Mouse (Mus musculus) lung, embryonic 15.5 days (tissue): Measurements from ENCODE around the gene Dlg2. TPM values are rescaled to one million over a fixed set of nuclear protein-coding genes. Genes with fewer than 3 reads are reported as not detected.

Experiments
- ATAC-seq: fragments of 200-750 bp; cut with Nextera tagmentation; 2 replicates; pipeline ENCODE4 v1.8.0; 2017; ENCODE audit warnings: moderate number of reproducible peaks, borderline replicate concordance; ENCODE audit not compliant: low FRiP score, low TSS enrichment; ENCODE audit errors: extremely low read depth
- H3K27ac ChIP-seq: fragments of 300-500 bp; sonication (generic); 2 replicates; pipeline ENCODE4 v1.5.1; 2015; ENCODE audit warnings: moderate library complexity, mild to moderate bottlenecking, inconsistent platforms
- H3K27me3 ChIP-seq: fragments of 300-500 bp; sonication (generic); 2 replicates; pipeline ENCODE4 v1.6.1; 2015; ENCODE audit warnings: inconsistent platforms
- H3K36me3 ChIP-seq: fragments of 300-500 bp; sonication (generic); 2 replicates; pipeline ENCODE4 v1.6.1; 2015; ENCODE audit warnings: inconsistent platforms
- H3K4me1 ChIP-seq: fragments of 300-500 bp; sonication (generic); 2 replicates; pipeline ENCODE4 v1.6.1; 2015; ENCODE audit warnings: inconsistent platforms
- H3K4me2 ChIP-seq: fragments of 300-500 bp; sonication (generic); 2 replicates; pipeline ENCODE4 v1.6.1; 2015; ENCODE audit warnings: inconsistent platforms, mild to moderate bottlenecking, moderate library complexity
- H3K4me3 ChIP-seq: fragments of 300-500 bp; sonication (generic); 2 replicates; pipeline ENCODE4 v1.5.1; 2015; ENCODE audit warnings: mild to moderate bottlenecking, inconsistent platforms
- H3K9ac ChIP-seq: fragments of 300-500 bp; sonication (generic); 2 replicates; pipeline ENCODE4 v1.6.1; 2015; ENCODE audit warnings: inconsistent platforms
- H3K9me3 ChIP-seq: fragments of 300-500 bp; sonication (generic); 2 replicates; pipeline ENCODE4 v1.6.1; 2016; ENCODE audit warnings: inconsistent platforms
- WGBS: fragments of 180-500 bp; shearing (Covaris S2); methylation state at CpG from one replicate; pipeline ENCODE4 v1.1.7; 2015; 5-methylcytosine and 5-hydroxymethylcytosine counted together
- polyA plus RNA-seq: library from polyadenylated mRNA; unstranded; fragments of >200 nt; fragmentation: Nextera tagmentation; extraction: Ambion mirVana; gene quantifications from 2 replicates; pipeline ENCODE4 v1.2.1, GENCODE M21; 2015

Gene Dlg2
- polyA plus RNA-seq, 1 experiment from 2014 or later, result 2.3 TPM

DNA sequence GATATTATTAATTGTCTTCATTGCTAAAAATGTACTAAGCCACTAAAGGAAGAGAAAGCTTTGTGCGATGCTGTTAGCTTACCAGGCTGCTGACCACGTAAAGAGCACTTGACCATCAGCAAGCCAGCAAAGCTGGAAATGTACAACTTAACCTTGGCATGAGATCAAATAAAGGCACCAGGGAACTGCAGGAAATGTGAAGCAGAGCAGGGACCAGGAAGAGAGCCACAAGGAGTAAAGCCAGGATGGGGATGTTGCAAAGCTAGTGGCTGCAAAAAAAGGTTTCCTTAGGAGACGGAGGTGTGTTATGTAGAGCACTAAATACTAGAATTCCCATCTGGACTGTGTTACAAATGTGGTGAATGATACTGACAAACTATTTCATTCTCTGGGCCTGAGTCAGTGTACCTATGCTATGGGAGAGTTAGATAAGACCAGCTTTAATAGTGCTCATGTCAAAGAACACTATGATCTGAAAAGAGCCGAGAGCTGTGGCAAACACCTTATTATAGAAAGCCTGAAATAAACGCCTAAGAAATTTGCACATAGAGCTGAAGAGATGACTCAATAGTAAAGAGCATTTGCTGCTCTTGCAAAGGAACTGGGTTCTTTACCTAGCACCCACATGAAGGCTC is 1638.9 kb downstream of the Dlg2 start:
- Histone ChIP-seq H3K27me3 (no peaks in the 10 kb centered on the region), H3K36me3 (no peaks in the 10 kb centered on the region), H3K9ac (no peak overlapping the region), H3K9me3 (no peaks in the 10 kb centered on the region), H3K4me2 (no peak overlapping the region), H3K27ac (no peak overlapping the region), H3K4me3 (no peak overlapping the region), H3K4me1 (no peaks in the 10 kb centered on the region)
- 69% methylated on average over 5 of the region's 5 CpGs for WGBS
- no peak for ATAC-seq

GRCm38 (mm10) chr7:92123276-92123675 is 1646.8 kb downstream of the Dlg2 start:
- no peak overlapping the region for H3K27ac ChIP-seq
- H3K4me3 ChIP-seq, result no peak overlapping the region
- no peaks in the 10 kb centered on the region for H3K27me3 ChIP-seq
- no peak overlapping the region for H3K4me2 ChIP-seq
- H3K9me3 ChIP-seq, result no peaks in the 10 kb centered on the region
- H3K36me3 ChIP-seq, result no peaks in the 10 kb centered on the region
- no peaks in the 10 kb centered on the region for H3K4me1 ChIP-seq
- no peak overlapping the region for H3K9ac ChIP-seq
- WGBS, result 58% methylated on average over 2 of the region's 2 CpGs
- ATAC-seq, result no peak

DNA sequence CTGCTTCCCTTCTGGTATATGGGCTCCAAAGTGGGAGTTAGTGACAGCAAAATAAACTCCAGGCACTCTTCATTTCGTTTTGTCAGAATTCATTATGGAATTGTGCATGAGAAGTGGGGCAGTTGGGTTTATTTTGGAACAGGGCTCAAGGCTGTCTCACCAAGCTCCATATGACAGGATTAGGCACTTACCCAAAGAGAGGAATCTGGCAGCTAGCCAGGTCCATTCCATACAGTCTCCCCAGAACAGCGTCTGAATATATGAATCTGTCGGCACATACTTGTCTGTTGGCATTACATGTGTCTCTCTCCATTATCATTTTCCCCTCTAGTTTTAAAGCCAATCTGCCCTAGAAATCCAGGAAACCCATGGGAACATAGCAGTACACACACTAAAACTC is 1649.4 kb downstream of the Dlg2 start:
- H3K4me2 ChIP-seq, result no peak overlapping the region
- no peak overlapping the region for H3K9ac ChIP-seq
- no peaks in the 10 kb centered on the region for H3K4me1 ChIP-seq
- H3K9me3 ChIP-seq, result no peaks in the 10 kb centered on the region
- WGBS, result 33% methylated on average over 3 of the region's 3 CpGs
- no peaks in the 10 kb centered on the region for H3K27me3 ChIP-seq
- peak; percentile 73; the same call in 1 of the 2 replicates for ATAC-seq
- no peaks in the 10 kb centered on the region for H3K36me3 ChIP-seq
- H3K27ac ChIP-seq, result no peak overlapping the region
- no peak overlapping the region for H3K4me3 ChIP-seq

DNA sequence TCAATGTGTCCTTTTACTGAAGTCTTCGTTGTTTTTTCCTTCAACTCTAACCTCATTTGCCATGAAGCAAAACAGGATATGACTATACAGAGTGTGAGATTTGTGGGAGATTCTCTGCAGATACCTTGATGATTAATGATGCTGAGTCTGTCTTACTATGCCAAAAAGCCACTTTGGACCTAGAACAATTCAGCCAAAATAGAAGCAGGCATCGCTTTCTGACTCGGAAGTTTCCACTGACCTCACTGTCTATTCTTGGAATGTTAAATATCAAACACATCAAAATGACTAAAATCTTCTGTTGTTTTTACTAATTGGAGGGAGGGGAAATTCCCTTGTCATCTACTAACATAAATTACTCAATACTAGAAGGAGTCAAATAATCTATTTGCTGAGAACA is 1657.8 kb downstream of the Dlg2 start:
- Histone ChIP-seq H3K36me3 (no peaks in the 10 kb centered on the region), H3K9me3 (no peaks in the 10 kb centered on the region), H3K27ac (no peak overlapping the region), H3K4me2 (no peak overlapping the region), H3K4me1 (no peaks in the 10 kb centered on the region), H3K9ac (no peak overlapping the region), H3K27me3 (no peaks in the 10 kb centered on the region), H3K4me3 (no peak overlapping the region)
- no peak for ATAC-seq
- WGBS, result 76% methylated on average over 3 of the region's 3 CpGs

DNA sequence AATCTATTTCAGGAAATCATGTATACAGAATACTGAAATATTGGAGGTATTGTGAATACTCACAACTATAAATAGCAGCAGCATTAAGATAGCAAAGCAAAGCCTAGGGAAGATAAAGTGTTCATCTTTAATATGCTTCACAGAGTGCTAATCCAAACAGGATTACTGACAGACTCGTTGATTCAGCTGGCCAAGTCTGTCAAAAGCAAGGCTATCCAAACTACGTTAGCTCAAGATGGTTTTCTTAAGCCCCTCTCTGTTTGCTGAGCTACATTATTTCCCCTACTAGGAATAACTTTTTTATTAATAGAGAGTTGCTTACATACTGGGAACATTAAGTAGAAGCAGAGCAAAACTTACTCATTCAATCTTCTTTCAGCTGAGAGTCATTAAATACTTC is 1659.2 kb downstream of the Dlg2 start:
- WGBS, result 25% methylated on average over 2 of the region's 2 CpGs
- Histone ChIP-seq H3K36me3 (no peaks in the 10 kb centered on the region), H3K9me3 (no peaks in the 10 kb centered on the region), H3K4me2 (no peak overlapping the region), H3K27ac (no peak overlapping the region), H3K9ac (no peak overlapping the region), H3K27me3 (no peaks in the 10 kb centered on the region), H3K4me1 (no peaks in the 10 kb centered on the region), H3K4me3 (no peak overlapping the region)
- ATAC-seq, result no peak

- H3K4me3 ChIP-seq, result no peak overlapping the region
- no peaks in the 10 kb centered on the region for H3K4me1 ChIP-seq
- ATAC-seq, result no peak
- H3K27ac ChIP-seq, result no peak overlapping the region
- no peak overlapping the region for H3K4me2 ChIP-seq
- no peak overlapping the region for H3K9ac ChIP-seq
- H3K9me3 ChIP-seq, result no peaks in the 10 kb centered on the region
- 71% methylated on average over 9 of the region's 9 CpGs for WGBS
- no peaks in the 10 kb centered on the region for H3K36me3 ChIP-seq
- no peaks in the 10 kb centered on the region for H3K27me3 ChIP-seq
Observed at GRCm38 (mm10) chr7:92140051-92140817, 1663.8 kb downstream of the Dlg2 start.

GRCm38 (mm10) chr7:92147499-92147898 is 1671.0 kb downstream of the Dlg2 start:
- 93% methylated on average over 1 of the region's 1 CpGs for WGBS

DNA sequence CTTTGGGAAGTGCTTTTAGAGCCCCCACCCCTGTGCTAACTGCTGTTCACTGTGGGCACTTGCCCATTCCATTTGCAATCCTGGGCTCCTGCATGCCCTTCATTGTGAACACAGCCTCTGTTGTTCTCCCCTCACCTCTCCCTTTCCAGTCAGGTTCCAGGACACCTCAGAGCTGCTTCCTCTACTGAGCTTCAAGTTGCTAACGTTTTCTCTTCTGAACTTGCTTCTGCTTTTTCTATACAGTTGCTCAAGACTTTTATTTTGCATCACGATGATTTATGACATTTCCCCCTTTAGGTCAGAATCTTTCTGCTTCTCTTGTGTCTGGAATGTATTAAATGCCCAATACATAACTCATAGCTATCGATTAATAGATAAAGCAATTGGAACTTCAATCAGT is 1674.3 kb downstream of the Dlg2 start:
- H3K27me3 ChIP-seq, result no peaks in the 10 kb centered on the region
- H3K4me1 ChIP-seq, result no peaks in the 10 kb centered on the region
- WGBS, result 71% methylated on average over 3 of the region's 3 CpGs
- H3K4me2 ChIP-seq, result no peak overlapping the region
- H3K27ac ChIP-seq, result no peak overlapping the region
- H3K9ac ChIP-seq, result no peak overlapping the region
- H3K36me3 ChIP-seq, result no peaks in the 10 kb centered on the region
- no peak overlapping the region for H3K4me3 ChIP-seq
- no peaks in the 10 kb centered on the region for H3K9me3 ChIP-seq
- ATAC-seq, result no peak

More at GRCm38 (mm10) chr7:92147499-92147898, 1671.0 kb downstream of the Dlg2 start:
- no peak overlapping the region for H3K4me3 ChIP-seq
- no peaks in the 10 kb centered on the region for H3K27me3 ChIP-seq
- H3K4me2 ChIP-seq, result no peak overlapping the region
- H3K27ac ChIP-seq, result no peak overlapping the region
- H3K36me3 ChIP-seq, result no peaks in the 10 kb centered on the region
- H3K4me1 ChIP-seq, result no peaks in the 10 kb centered on the region
- no peak overlapping the region for H3K9ac ChIP-seq
- H3K9me3 ChIP-seq, result no peaks in the 10 kb centered on the region
- no peak for ATAC-seq

DNA sequence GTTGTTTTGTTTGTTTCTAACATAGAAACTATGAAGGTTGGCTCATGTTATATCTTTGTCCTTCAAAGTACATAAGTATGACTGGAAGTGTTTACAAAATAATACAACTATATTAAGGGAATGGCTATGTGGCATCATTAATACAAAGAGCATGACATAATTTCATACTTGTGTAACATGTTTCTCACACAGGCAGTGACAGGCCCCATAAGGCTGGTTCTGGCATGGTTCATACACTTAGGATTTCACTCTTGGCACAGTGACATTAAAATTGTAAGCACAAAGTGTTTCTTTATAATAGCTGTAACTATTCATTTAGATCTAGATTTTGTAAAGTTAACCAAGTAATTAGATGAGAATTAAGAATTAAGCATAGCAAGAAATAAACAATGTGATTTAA is 1678.1 kb downstream of the Dlg2 start:
- ATAC-seq, result no peak
- Histone ChIP-seq H3K9me3 (no peaks in the 10 kb centered on the region), H3K36me3 (no peaks in the 10 kb centered on the region), H3K9ac (no peak overlapping the region), H3K27me3 (no peaks in the 10 kb centered on the region), H3K27ac (no peak overlapping the region), H3K4me1 (no peaks in the 10 kb centered on the region), H3K4me3 (no peak overlapping the region), H3K4me2 (no peak overlapping the region)

GRCm38 (mm10) chr7:92163150-92163549 is 1686.7 kb downstream of the Dlg2 start:
- Histone ChIP-seq H3K27ac (no peak overlapping the region), H3K4me2 (no peak overlapping the region), H3K9ac (no peak overlapping the region), H3K9me3 (no peaks in the 10 kb centered on the region), H3K4me3 (no peak overlapping the region), H3K27me3 (no peaks in the 10 kb centered on the region), H3K4me1 (no peaks in the 10 kb centered on the region), H3K36me3 (no peaks in the 10 kb centered on the region)
- WGBS, result 89% methylated on average over 2 of the region's 2 CpGs
- no peak for ATAC-seq

- no peak overlapping the region for H3K9ac ChIP-seq
- H3K4me2 ChIP-seq, result no peak overlapping the region
- no peaks in the 10 kb centered on the region for H3K27me3 ChIP-seq
- H3K27ac ChIP-seq, result no peak overlapping the region
- H3K4me3 ChIP-seq, result no peak overlapping the region
- no peaks in the 10 kb centered on the region for H3K9me3 ChIP-seq
- no peaks in the 10 kb centered on the region for H3K4me1 ChIP-seq
- 78% methylated on average over 2 of the region's 2 CpGs for WGBS
- no peak for ATAC-seq
- H3K36me3 ChIP-seq, result no peaks in the 10 kb centered on the region
Observed at GRCm38 (mm10) chr7:92164316-92164715, 1687.8 kb downstream of the Dlg2 start.

- Histone ChIP-seq H3K9me3 (no peaks in the 10 kb centered on the region), H3K4me2 (no peak overlapping the region), H3K4me3 (no peak overlapping the region), H3K9ac (no peak overlapping the region), H3K27me3 (no peaks in the 10 kb centered on the region), H3K36me3 (no peaks in the 10 kb centered on the region), H3K27ac (no peak overlapping the region), H3K4me1 (no peaks in the 10 kb centered on the region)
- WGBS, result 80% methylated on average over 6 of the region's 6 CpGs
- no peak for ATAC-seq
Observed at GRCm38 (mm10) chr7:92164875-92165518, 1688.5 kb downstream of the Dlg2 start.
